Mouse (Mus musculus) limb, embryonic 12.5 days (tissue): ENCODE results near the gene Rnf8. TPM values are rescaled to one million over a fixed set of nuclear protein-coding genes. Genes with fewer than 3 reads are reported as not detected.

ENCODE experiments used
- ATAC-seq: fragments of 200-750 bp; cut with Nextera tagmentation; 2 replicates; pipeline ENCODE4 v1.8.0; 2017; ENCODE audit warnings: low read depth, moderate TSS enrichment; ENCODE audit not compliant: insufficient number of reproducible peaks, insufficient read depth, low FRiP score, low TSS enrichment
- H3K27ac ChIP-seq: fragments of 300-500 bp; sonication (generic); 2 replicates; pipeline ENCODE4 v1.5.1; 2016; ENCODE audit warnings: mild to moderate bottlenecking, moderate library complexity
- H3K27me3 ChIP-seq: fragments of 300-500 bp; sonication (generic); 2 replicates; pipeline ENCODE4 v1.6.1; 2016; ENCODE audit warnings: mild to moderate bottlenecking, moderate library complexity
- H3K36me3 ChIP-seq: fragments of 300-500 bp; sonication (generic); 2 replicates; pipeline ENCODE4 v1.6.1; 2016; ENCODE audit warnings: mild to moderate bottlenecking, moderate library complexity
- H3K4me1 ChIP-seq: fragments of 300-500 bp; sonication (generic); replicated peaks from 2 replicates; pipeline ENCODE4 v1.6.1; 2016
- H3K4me2 ChIP-seq: fragments of 300-500 bp; sonication (generic); 2 replicates; pipeline ENCODE4 v1.6.1; 2016; ENCODE audit warnings: mild to moderate bottlenecking, moderate library complexity
- H3K4me3 ChIP-seq: fragments of 300-500 bp; sonication (generic); replicated peaks from 2 replicates; pipeline ENCODE4 v1.5.1; 2016; ENCODE audit warnings: mild to moderate bottlenecking
- H3K9ac ChIP-seq: fragments of 300-500 bp; sonication (generic); replicated peaks from 2 replicates; pipeline ENCODE4 v1.6.1; 2016; ENCODE audit warnings: mild to moderate bottlenecking, moderate library complexity
- H3K9me3 ChIP-seq: fragments of 300-500 bp; sonication (generic); 2 replicates; pipeline ENCODE4 v1.6.1; 2016; ENCODE audit warnings: mild to moderate bottlenecking, moderate library complexity
- WGBS: fragments of 180-500 bp; shearing (Covaris S2); methylation state at CpG from one replicate; pipeline ENCODE4 v1.1.7; 2016; 5-methylcytosine and 5-hydroxymethylcytosine counted together
- polyA plus RNA-seq: library from polyadenylated mRNA; unstranded; fragments of >200 nt; fragmentation: Nextera tagmentation; extraction: Ambion mirVana; gene quantifications from 2 replicates; pipeline ENCODE4 v1.2.1, GENCODE M21; 2016

Rnf8 gene
- polyA plus RNA-seq, 1 experiment from 2014 or later: 102 TPM

DNA sequence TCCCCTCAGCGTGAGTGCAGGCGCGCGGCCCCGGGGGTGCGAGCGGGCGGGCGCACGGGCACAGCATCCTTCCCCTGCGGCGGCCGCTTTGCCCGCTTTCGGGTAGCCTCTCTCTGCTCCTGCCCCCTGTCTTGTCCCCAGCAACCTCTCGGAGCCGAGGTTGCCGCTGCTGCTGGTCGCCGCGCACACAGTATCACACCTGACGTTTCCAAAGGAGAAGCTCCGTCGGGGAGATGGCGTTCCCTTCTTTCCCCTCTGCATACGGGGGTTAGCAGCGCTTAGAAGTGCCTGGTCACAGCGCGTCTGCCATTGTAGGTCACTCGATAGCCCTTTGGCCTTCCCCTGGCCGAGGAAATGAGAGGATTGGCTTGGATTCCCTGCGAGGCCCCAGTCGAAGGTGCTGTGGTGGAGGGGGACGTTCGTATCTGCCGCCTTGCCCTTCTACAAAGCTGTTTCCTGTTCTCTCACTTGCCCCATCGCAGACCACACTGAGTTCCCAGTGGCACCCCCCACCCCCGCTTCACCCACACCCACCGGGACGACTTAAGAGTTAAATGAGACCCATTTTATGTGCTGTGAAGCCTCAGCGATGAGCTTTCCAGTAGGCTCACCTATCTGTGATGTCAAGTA lies 46.3 kb downstream of the Rnf8 start:
- ATAC-seq: peak; percentile 38
- WGBS: under 1% methylated on average over 41 of the region's 41 CpGs

DNA sequence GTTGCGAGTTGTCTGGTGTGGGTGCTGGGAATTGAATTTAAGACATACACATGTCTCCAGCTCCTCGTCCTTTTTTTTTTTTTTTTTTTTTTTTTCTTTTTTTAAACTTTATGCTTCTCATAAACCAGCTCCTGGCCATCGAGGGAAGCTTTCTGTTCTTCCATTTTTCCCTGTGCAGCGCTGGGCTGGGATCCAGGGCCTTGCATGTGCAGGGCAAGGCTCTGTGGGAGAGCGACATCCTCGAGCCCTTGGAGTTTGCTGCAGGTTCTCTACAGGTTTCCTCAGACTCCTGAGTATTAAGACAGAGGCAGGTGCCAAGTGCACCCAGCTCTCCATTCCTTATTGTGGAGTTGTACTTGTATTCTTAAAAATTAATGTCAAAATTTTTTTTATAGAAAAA lies 47.6 kb downstream of the Rnf8 start:
- Histone ChIP-seq H3K4me2 (no peak overlapping the region), H3K9ac (no peak overlapping the region), H3K4me1 (peaks cover 8% of the 10 kb centered on the region), H3K27ac (no peak overlapping the region), H3K27me3 (no peaks in the 10 kb centered on the region), H3K36me3 (peaks cover 38% of the 10 kb centered on the region), H3K9me3 (no peaks in the 10 kb centered on the region), H3K4me3 (no peak overlapping the region)
- WGBS: 88% methylated on average over 6 of the region's 6 CpGs
- ATAC-seq: no peak

More for the DNA sequence above, 46.3 kb downstream of the Rnf8 start:
- peak overlapping the region; percentile 90 for H3K9ac ChIP-seq
- peaks cover 31% of the 10 kb centered on the region for H3K36me3 ChIP-seq
- H3K4me3 ChIP-seq: peak overlapping the region; percentile 96
- no peaks in the 10 kb centered on the region for H3K9me3 ChIP-seq
- peak overlapping the region; percentile 89 for H3K4me2 ChIP-seq
- H3K27me3 ChIP-seq: no peaks in the 10 kb centered on the region
- H3K4me1 ChIP-seq: peaks cover 8% of the 10 kb centered on the region
- H3K27ac ChIP-seq: peak overlapping the region; percentile 93

DNA sequence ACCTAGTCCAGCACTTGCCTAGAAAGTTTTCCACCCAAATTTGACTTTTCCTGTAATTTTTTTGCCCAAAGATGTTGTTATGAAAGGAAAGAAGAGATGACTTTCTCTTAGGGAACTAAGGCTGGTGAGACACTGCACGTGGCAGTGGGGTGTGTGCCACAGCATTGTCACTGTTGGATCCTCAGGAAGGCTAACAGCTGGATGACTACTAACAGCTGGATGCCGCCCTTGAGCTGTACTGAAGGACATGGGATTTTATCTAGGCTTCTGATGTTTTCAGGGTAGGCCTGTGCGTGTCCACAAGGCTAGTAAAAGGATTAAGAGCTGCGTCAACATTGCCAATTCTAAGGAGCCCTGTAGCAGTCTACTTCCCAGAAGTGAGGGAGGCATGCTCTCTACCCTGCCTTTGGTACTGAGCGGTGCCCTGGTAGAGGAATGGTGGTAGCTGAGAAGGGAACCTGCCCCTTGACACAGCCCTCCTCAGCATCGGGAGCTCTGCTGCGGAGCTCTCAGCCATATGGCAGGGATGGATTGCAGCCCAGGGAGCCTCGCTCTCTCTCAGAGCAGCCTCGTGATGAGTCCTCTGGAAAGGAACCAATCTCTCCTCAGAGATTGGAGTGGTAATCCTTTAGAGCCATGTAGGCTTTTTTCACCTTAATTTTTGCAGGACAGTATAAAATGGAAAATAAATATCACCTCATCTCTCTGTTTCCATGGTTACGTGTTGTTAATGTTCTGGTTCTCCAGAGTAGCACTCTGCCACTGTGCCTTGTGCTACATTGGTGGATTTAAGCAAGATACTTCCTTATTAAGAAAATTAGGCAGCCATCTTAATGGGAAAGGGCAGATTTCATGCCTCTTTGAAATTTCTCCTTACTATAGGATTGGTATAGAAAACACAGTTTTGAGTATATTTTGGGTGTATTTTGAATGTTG lies 53.7 kb downstream of the Rnf8 start:
- Histone ChIP-seq H3K4me2 (no peak overlapping the region), H3K27me3 (no peaks in the 10 kb centered on the region), H3K27ac (no peak overlapping the region), H3K36me3 (peaks cover 78% of the 10 kb centered on the region), H3K4me1 (no peaks in the 10 kb centered on the region), H3K9me3 (no peaks in the 10 kb centered on the region), H3K9ac (no peak overlapping the region), H3K4me3 (no peak overlapping the region)
- ATAC-seq: no peak
- WGBS: 80% methylated on average over 10 of the region's 10 CpGs

DNA sequence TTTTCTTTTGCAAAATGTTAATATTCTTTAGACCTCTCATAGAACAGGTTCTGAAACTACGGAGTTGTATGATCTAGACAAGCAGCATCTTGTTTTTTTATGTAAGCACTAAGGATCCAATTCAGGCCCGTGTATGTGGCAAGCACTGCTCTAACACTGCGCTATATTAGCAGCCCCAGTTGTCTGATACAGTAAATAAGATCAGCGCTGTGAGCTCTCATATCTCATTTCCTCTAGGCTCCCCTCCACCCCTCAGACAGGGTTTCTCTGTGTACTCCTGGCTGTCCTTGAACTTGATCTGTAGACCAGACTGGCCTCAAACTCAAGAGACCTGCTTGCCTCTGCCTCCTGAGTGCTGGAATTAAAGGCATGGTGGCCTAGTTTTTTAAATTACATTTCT lies 54.4 kb downstream of the Rnf8 start:
- Histone ChIP-seq H3K9ac (no peak overlapping the region), H3K27me3 (no peaks in the 10 kb centered on the region), H3K36me3 (peaks cover 78% of the 10 kb centered on the region), H3K9me3 (no peaks in the 10 kb centered on the region), H3K4me1 (no peaks in the 10 kb centered on the region), H3K27ac (no peak overlapping the region), H3K4me2 (no peak overlapping the region), H3K4me3 (no peak overlapping the region)
- 99% methylated on average over 4 of the region's 4 CpGs for WGBS
- ATAC-seq: no peak

DNA sequence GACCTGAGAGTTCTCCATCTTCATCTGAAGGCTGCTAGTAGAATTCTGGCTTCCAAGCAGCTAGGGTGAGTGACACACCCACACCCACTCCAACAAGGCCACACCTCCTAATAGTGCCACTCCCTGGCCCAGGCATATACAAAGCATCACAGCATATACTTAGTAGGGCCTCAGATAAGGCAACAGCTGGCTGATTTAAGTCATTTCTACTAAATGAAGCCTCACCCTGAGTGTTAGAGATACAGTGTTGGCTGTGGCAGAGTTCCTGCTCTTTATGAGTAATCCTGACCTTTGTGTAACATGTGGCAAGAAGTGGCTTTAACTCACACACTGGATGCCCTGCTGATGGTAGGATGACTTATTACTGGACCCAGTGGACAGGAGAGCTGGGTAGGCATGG lies 55.3 kb downstream of the Rnf8 start:
- H3K9ac ChIP-seq: no peak overlapping the region
- H3K9me3 ChIP-seq: no peaks in the 10 kb centered on the region
- ATAC-seq: no peak
- H3K4me3 ChIP-seq: no peak overlapping the region
- H3K4me2 ChIP-seq: no peak overlapping the region
- H3K4me1 ChIP-seq: no peaks in the 10 kb centered on the region
- H3K27ac ChIP-seq: no peak overlapping the region
- H3K36me3 ChIP-seq: peaks cover 78% of the 10 kb centered on the region
- H3K27me3 ChIP-seq: no peaks in the 10 kb centered on the region

DNA sequence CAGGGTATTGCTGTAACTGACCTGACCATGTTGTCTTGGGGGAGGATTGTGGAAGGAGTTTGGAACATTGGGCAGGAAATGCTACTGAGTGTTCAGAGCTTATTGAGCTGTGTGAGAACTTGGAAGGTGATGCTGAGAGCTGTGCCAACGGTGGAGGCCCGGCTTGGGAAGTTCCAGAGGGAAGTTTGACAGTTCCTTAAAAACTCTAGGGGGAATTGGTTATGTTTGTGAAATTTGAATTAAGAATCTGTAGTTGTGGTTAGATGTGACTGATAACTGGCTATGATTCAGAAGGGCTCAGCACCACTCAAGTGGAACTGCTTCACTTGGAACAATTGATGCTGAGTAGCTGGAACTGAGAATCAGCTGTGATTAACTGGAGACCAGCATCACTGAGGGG lies 56.4 kb downstream of the Rnf8 start:
- Histone ChIP-seq H3K9me3 (no peaks in the 10 kb centered on the region), H3K36me3 (peaks cover 79% of the 10 kb centered on the region)

DNA sequence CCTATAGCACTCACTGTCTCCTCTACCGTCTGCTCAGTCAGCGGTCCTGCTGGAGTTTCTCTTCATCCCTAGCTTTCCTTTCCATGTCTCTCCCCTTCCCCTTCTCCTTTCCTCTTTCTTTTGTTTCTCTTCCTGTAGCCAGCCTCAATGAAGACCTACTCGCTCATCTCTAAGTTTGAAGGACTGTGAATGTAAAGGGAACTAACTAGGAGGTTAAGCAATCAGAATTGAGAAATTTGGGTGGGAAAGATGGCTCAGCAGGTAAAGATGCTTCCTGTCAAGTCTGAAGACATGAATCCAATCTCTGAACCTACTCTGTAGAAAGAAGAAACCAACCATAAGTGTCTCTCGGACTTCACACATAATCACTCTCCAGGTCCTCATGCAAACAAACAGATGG lies 58.7 kb downstream of the Rnf8 start:
- Histone ChIP-seq H3K4me2 (no peak overlapping the region), H3K4me3 (no peak overlapping the region), H3K4me1 (no peaks in the 10 kb centered on the region), H3K9me3 (no peaks in the 10 kb centered on the region), H3K36me3 (peaks cover 87% of the 10 kb centered on the region), H3K9ac (no peak overlapping the region), H3K27ac (no peak overlapping the region), H3K27me3 (no peaks in the 10 kb centered on the region)
- WGBS: 94% methylated on average over 4 of the region's 4 CpGs
- ATAC-seq: no peak

More for the DNA sequence above, 56.4 kb downstream of the Rnf8 start:
- Histone ChIP-seq H3K4me3 (no peak overlapping the region), H3K27ac (no peak overlapping the region), H3K27me3 (no peaks in the 10 kb centered on the region), H3K4me1 (no peaks in the 10 kb centered on the region), H3K4me2 (no peak overlapping the region), H3K9ac (no peak overlapping the region)
- no peak for ATAC-seq
- 93% methylated on average over 2 of the region's 2 CpGs for WGBS

DNA sequence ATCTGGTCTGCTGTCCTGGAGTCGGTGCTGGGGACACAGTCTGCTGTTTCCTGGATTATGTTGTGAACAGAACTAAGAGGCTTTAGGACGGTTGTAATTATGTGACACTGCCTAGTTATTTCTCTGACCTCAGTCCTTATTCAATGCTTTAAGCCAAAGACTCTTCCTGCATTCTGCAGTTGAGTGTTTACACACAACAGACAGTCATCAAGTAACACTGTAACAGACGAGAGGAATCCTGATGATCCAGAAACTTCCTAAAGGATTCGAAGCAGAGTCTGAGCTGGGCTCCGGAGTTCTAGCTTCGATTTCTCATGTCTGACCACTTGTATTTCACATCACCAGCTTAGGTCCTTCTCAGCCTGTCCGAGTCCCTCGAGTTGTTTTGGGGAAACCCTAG lies 63.9 kb downstream of the Rnf8 start:
- no peak for ATAC-seq
- H3K27me3 ChIP-seq: no peaks in the 10 kb centered on the region
- 89% methylated on average over 8 of the region's 8 CpGs for WGBS
- H3K4me2 ChIP-seq: no peak overlapping the region
- H3K4me1 ChIP-seq: no peaks in the 10 kb centered on the region
- H3K9ac ChIP-seq: no peak overlapping the region
- H3K27ac ChIP-seq: no peak overlapping the region
- no peaks in the 10 kb centered on the region for H3K9me3 ChIP-seq
- H3K36me3 ChIP-seq: peaks cover 98% of the 10 kb centered on the region
- H3K4me3 ChIP-seq: no peak overlapping the region

DNA sequence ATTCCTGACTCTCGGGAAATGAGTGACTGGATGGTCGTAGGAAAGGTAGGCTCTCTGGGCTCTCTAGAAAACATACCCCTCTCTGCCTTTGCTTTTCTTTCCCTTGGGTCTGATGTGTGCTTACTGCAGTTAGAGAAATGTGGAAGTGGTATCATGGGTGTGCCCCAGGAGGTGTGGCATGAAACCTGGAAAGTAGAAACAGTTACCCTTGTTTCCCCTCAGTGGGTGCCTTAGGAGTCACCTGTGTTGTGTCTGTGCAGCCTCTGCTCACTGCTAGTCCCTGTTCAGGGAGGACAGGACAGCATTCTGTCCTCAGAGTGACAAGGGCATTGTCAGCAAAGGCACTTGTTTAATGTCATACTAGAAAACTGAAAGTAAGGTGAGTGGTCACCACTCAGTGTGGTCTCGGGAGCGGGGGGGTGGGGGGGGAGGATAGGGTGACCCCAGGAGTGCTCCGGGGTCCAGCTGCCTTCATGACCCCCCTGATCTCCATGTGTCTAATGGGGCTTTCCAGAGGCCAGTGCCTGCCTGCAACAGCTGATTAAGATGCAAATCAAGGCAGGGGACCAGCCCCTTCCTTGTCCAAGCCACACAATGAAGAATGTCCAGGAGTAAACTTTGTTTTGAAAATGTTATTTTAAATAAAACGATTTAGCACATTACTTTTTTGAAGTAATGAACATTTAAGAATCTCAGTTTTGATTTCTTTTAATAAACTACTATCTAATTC lies 64.6 kb downstream of the Rnf8 start:
- Histone ChIP-seq H3K27ac (no peak overlapping the region), H3K4me3 (no peak overlapping the region), H3K36me3 (peaks cover 98% of the 10 kb centered on the region), H3K4me2 (no peak overlapping the region), H3K4me1 (no peaks in the 10 kb centered on the region), H3K27me3 (no peaks in the 10 kb centered on the region), H3K9ac (no peak overlapping the region), H3K9me3 (no peaks in the 10 kb centered on the region)
- 88% methylated on average over 6 of the region's 6 CpGs for WGBS
- ATAC-seq: no peak

DNA sequence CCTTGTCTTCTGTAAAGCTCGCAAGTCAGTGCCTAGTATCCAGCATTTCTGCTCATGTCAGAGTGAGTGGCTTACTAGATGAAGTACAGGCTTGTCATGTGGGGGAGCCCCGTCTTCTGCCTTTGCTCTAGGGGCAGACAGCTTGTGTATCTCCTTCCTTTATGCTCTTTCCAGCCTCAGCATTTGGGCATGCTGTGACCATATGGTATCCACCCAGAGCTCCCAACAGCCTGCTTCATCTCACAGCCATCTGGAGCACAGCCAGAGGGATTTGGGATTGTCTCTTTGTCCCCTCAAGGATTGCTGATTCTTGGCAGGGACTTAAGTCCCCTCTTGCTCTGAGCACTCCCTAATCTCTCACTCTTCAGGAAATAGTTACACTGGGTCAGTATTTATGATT lies 65.6 kb downstream of the Rnf8 start:
- no peak overlapping the region for H3K27ac ChIP-seq
- H3K9ac ChIP-seq: no peak overlapping the region
- H3K27me3 ChIP-seq: no peaks in the 10 kb centered on the region
- peaks cover 98% of the 10 kb centered on the region for H3K36me3 ChIP-seq
- H3K4me2 ChIP-seq: no peak overlapping the region
- no peaks in the 10 kb centered on the region for H3K9me3 ChIP-seq
- no peaks in the 10 kb centered on the region for H3K4me1 ChIP-seq
- WGBS: 84% methylated on average over 2 of the region's 2 CpGs
- no peak overlapping the region for H3K4me3 ChIP-seq
- ATAC-seq: no peak

DNA sequence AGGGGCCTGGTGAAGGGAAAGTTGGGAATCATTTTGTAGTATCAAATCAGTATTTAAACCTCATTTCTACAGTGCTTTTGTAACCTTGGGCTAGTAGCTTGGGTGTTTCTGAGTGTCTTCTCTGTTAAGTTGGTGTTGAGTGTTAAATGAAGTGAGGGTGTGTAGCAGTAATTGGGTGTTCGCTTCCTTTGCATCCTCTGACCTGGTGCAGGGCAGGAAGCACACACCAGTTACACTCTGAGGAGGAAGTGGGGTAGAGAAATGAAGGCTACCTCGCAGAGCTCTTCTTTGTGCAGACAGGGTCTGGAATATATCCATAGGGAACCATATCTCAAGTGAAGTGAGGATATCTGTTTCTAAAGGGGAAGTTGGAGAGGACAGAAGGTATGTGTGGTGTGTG lies 66.3 kb downstream of the Rnf8 start:
- no peak overlapping the region for H3K9ac ChIP-seq
- H3K4me1 ChIP-seq: no peaks in the 10 kb centered on the region
- no peak overlapping the region for H3K27ac ChIP-seq
- no peak for ATAC-seq
- no peak overlapping the region for H3K4me2 ChIP-seq
- H3K9me3 ChIP-seq: no peaks in the 10 kb centered on the region
- H3K4me3 ChIP-seq: no peak overlapping the region
- no peaks in the 10 kb centered on the region for H3K27me3 ChIP-seq
- H3K36me3 ChIP-seq: peaks cover 98% of the 10 kb centered on the region
- WGBS: 94% methylated on average over 2 of the region's 2 CpGs
